Mouse (Mus musculus): ENCODE measurements at regions not wholly inside any gene's neighbourhood (a gene's known extent, or its start where the extent isn't known, plus 50 kb on each side); places are given as distances from the start of the nearest gene placed in this dataset.

DNA sequence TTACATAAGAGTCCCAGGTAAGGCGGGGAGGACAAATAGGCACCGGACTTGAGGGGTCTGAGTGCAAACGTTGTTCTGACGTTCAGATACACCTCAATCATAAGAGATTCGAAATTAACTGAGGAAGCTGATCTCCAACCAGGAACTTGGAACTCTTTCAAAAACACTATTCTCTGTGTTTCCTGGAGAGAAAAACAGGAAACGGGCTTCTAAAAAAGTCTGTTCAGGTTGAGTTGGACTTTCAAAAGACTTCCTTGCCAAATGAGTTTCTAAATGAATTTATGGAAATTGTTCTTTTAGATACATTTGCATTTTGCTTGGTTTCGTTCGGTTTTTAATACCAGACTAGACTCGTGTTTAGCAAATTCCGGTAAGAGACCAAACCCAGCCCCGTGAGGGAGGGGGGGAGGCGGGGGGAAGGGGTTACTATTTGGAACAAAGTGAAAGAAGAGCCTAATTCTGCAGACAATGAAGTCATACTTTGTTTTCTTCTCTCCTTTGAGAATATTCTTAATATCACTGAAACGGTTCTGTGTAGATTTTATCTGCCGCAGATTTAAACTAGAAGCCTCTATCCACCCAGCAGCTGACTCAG, 432.3 kb upstream of the Acvr2a start:
- H3K36me3 ChIP-seq (ENCODE audit: control insufficient read depth, insufficient read depth) = no peaks in the 10 kb centered on the region
- peak overlapping the region; percentile 39 for H3K27ac ChIP-seq (ENCODE audit: low read length)
- H3K9ac ChIP-seq (ENCODE audit: low read length) = no peak overlapping the region
- H3K9me3 ChIP-seq (replicated peaks; ENCODE audit: control insufficient read depth, low read length) = no peaks in the 10 kb centered on the region
- peaks cover 12% of the 10 kb centered on the region for H3K4me1 ChIP-seq (ENCODE audit: control insufficient read depth, insufficient read depth, low read length)
- 68% methylated on average over 14 of the region's 14 CpGs for WGBS
- no peak for ATAC-seq (replicated peaks; ENCODE audit: extremely low read depth, insufficient read depth, low FRiP score)
- H3K4me3 ChIP-seq (ENCODE audit: low read length) = no peak overlapping the region
- H3K27me3 ChIP-seq (ENCODE audit: control insufficient read depth, insufficient read depth, low read length) = no peaks in the 10 kb centered on the region
- peak overlapping the region; percentile 25; the same call in 1 of the 2 replicates for H3K4me2 ChIP-seq (ENCODE audit: low read depth, low read length)

- H3K36me3 ChIP-seq (ENCODE audit: control insufficient read depth, insufficient read depth) = no peaks in the 10 kb centered on the region
- H3K4me2 ChIP-seq (ENCODE audit: low read depth, low read length) = no peak overlapping the region
- peak; percentile 58; the same call in 1 of the 2 replicates for ATAC-seq (replicated peaks; ENCODE audit: extremely low read depth, insufficient read depth, low FRiP score)
- peaks cover 5% of the 10 kb centered on the region for H3K4me1 ChIP-seq (ENCODE audit: control insufficient read depth, insufficient read depth, low read length)
- no peaks in the 10 kb centered on the region for H3K27me3 ChIP-seq (ENCODE audit: control insufficient read depth, insufficient read depth, low read length)
- no peak overlapping the region for H3K9ac ChIP-seq (ENCODE audit: low read length)
- H3K9me3 ChIP-seq (replicated peaks; ENCODE audit: control insufficient read depth, low read length) = no peaks in the 10 kb centered on the region
- peak overlapping the region; percentile 25; the same call in 1 of the 2 replicates for H3K27ac ChIP-seq (ENCODE audit: low read length)
- no peak overlapping the region for H3K4me3 ChIP-seq (ENCODE audit: low read length)
- 29% methylated on average over 1 of the region's 1 CpGs for WGBS
These were observed 415.4 kb upstream of the Acvr2a start for GRCm38 (mm10) chr2:48398504-48398903.

- no peaks in the 10 kb centered on the region for H3K9me3 ChIP-seq (replicated peaks; ENCODE audit: control insufficient read depth, low read length)
- H3K36me3 ChIP-seq (ENCODE audit: control insufficient read depth, insufficient read depth) = no peaks in the 10 kb centered on the region
- no peak overlapping the region for H3K9ac ChIP-seq (ENCODE audit: low read length)
- no peak overlapping the region for H3K4me3 ChIP-seq (ENCODE audit: low read length)
- H3K4me2 ChIP-seq (ENCODE audit: low read depth, low read length) = no peak overlapping the region
- no peaks in the 10 kb centered on the region for H3K27me3 ChIP-seq (ENCODE audit: control insufficient read depth, insufficient read depth, low read length)
- ATAC-seq (replicated peaks; ENCODE audit: extremely low read depth, insufficient read depth, low FRiP score) = no peak
- H3K27ac ChIP-seq (ENCODE audit: low read length) = no peak overlapping the region
- H3K4me1 ChIP-seq (ENCODE audit: control insufficient read depth, insufficient read depth, low read length) = peaks cover 5% of the 10 kb centered on the region
- 92% methylated on average over 1 of the region's 1 CpGs for WGBS
These were observed 414.7 kb upstream of the Acvr2a start for GRCm38 (mm10) chr2:48399191-48399590.

DNA sequence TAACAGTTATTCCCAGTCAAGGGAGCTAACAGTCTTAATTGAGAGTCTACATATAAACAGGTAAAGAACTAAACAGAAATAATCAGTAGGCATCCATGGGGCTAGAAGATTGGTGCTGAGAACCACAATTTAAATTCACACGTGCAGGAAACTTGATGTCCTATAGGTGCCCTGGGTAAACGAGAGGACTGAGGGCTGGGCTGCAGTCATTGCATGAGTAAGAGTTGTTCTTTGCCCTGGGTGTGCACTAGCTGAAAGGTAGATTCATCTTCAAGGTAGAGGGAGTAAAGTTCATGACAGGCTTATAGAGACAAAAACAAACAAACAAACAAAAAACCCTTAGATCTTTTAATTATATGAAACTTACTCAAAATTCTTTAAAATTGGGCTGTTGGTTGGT, 411.1 kb upstream of the Acvr2a start:
- H3K27ac ChIP-seq (ENCODE audit: low read length) = no peak overlapping the region
- no peaks in the 10 kb centered on the region for H3K9me3 ChIP-seq (replicated peaks; ENCODE audit: control insufficient read depth, low read length)
- WGBS = 60% methylated on average over 2 of the region's 2 CpGs
- H3K36me3 ChIP-seq (ENCODE audit: control insufficient read depth, insufficient read depth) = no peaks in the 10 kb centered on the region
- no peak overlapping the region for H3K4me3 ChIP-seq (ENCODE audit: low read length)
- no peak for ATAC-seq (replicated peaks; ENCODE audit: extremely low read depth, insufficient read depth, low FRiP score)
- no peak overlapping the region for H3K9ac ChIP-seq (ENCODE audit: low read length)
- no peaks in the 10 kb centered on the region for H3K27me3 ChIP-seq (ENCODE audit: control insufficient read depth, insufficient read depth, low read length)
- no peak overlapping the region for H3K4me2 ChIP-seq (ENCODE audit: low read depth, low read length)
- peaks cover 5% of the 10 kb centered on the region for H3K4me1 ChIP-seq (ENCODE audit: control insufficient read depth, insufficient read depth, low read length)

DNA sequence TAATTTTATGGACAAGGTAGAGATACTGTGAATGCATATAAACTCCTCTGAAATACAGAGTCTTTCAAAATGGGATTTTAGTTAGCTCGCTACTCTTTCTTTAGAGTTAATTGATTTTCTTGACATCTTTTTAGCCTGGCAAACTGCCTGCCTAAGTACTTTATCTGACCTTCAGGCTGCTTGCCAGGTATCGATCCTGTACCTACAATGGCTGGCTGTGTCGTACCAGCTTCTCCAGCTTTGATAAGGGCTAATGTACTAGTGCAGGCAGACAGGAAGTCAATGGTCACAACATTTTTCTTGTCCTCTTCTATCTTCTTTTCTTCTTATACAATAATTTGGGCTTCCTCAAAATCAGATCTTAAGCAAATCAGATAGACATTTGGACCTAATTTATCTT, 409.4 kb upstream of the Acvr2a start:
- Histone ChIP-seq H3K4me2 (ENCODE audit: low read depth, low read length) (no peak overlapping the region), H3K27me3 (ENCODE audit: control insufficient read depth, insufficient read depth, low read length) (no peaks in the 10 kb centered on the region), H3K36me3 (ENCODE audit: control insufficient read depth, insufficient read depth) (no peaks in the 10 kb centered on the region), H3K4me3 (ENCODE audit: low read length) (no peak overlapping the region), H3K9ac (ENCODE audit: low read length) (no peak overlapping the region), H3K27ac (ENCODE audit: low read length) (no peak overlapping the region), H3K4me1 (ENCODE audit: control insufficient read depth, insufficient read depth, low read length) (no peaks in the 10 kb centered on the region), H3K9me3 (replicated peaks; ENCODE audit: control insufficient read depth, low read length) (no peaks in the 10 kb centered on the region)
- no peak for ATAC-seq (replicated peaks; ENCODE audit: extremely low read depth, insufficient read depth, low FRiP score)
- 54% methylated on average over 3 of the region's 3 CpGs for WGBS

- H3K4me3 ChIP-seq (ENCODE audit: low read length) = no peak overlapping the region
- no peaks in the 10 kb centered on the region for H3K9me3 ChIP-seq (replicated peaks; ENCODE audit: control insufficient read depth, low read length)
- H3K36me3 ChIP-seq (ENCODE audit: control insufficient read depth, insufficient read depth) = no peaks in the 10 kb centered on the region
- H3K27me3 ChIP-seq (ENCODE audit: control insufficient read depth, insufficient read depth, low read length) = no peaks in the 10 kb centered on the region
- H3K4me2 ChIP-seq (ENCODE audit: low read depth, low read length) = no peak overlapping the region
- 76% methylated on average over 5 of the region's 5 CpGs for WGBS
- ATAC-seq (replicated peaks; ENCODE audit: extremely low read depth, insufficient read depth, low FRiP score) = no peak
- no peaks in the 10 kb centered on the region for H3K4me1 ChIP-seq (ENCODE audit: control insufficient read depth, insufficient read depth, low read length)
- no peak overlapping the region for H3K27ac ChIP-seq (ENCODE audit: low read length)
- no peak overlapping the region for H3K9ac ChIP-seq (ENCODE audit: low read length)
These were observed 406.0 kb upstream of the Acvr2a start for GRCm38 (mm10) chr2:48407876-48408275.

DNA sequence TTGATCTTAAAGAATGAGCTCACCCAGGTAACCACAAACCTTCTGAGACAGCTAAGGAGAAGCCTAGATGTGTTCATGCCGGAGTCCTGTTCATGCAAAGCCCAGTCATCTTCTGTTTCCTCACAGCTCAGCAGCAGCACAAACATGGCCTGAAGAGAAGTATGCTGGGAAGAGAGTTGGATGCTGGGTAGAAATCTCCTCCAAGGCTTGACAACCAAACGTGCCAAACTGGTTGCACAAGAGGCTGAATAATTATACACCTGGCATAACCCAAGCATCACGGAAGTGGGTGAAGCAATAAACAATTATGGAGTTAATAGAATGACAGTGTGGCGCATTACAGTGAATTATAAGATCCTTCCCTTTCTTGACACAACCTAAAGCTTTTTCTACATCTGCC, 404.0 kb upstream of the Acvr2a start:
- H3K4me2 ChIP-seq (ENCODE audit: low read depth, low read length) = no peak overlapping the region
- no peak for ATAC-seq (replicated peaks; ENCODE audit: extremely low read depth, insufficient read depth, low FRiP score)
- H3K27me3 ChIP-seq (ENCODE audit: control insufficient read depth, insufficient read depth, low read length) = no peaks in the 10 kb centered on the region
- H3K9me3 ChIP-seq (replicated peaks; ENCODE audit: control insufficient read depth, low read length) = no peaks in the 10 kb centered on the region
- H3K9ac ChIP-seq (ENCODE audit: low read length) = no peak overlapping the region
- no peaks in the 10 kb centered on the region for H3K4me1 ChIP-seq (ENCODE audit: control insufficient read depth, insufficient read depth, low read length)
- no peaks in the 10 kb centered on the region for H3K36me3 ChIP-seq (ENCODE audit: control insufficient read depth, insufficient read depth)
- no peak overlapping the region for H3K27ac ChIP-seq (ENCODE audit: low read length)
- H3K4me3 ChIP-seq (ENCODE audit: low read length) = no peak overlapping the region
- WGBS = 86% methylated on average over 4 of the region's 4 CpGs

DNA sequence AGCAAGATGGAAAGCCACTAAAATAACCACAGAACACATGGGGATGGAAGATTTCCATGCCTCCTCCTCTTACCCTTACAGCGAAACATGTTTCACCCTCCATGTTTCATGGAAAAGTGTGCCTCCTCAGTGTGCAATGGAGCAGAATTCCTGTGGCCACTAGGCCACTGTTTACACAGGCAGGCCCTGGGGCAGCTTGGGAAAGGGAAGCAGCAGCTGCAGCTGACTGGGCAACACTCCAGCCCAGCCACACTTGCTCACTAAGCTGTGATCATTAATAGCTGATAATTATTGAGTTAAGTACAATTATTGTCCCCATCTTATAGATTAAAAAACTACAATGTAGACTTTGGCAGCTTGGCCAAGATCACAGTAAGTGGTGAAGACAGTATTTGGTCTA, 402.5 kb upstream of the Acvr2a start:
- H3K9me3 ChIP-seq (replicated peaks; ENCODE audit: control insufficient read depth, low read length) = no peaks in the 10 kb centered on the region
- H3K4me2 ChIP-seq (ENCODE audit: low read depth, low read length) = no peak overlapping the region
- ATAC-seq (replicated peaks; ENCODE audit: extremely low read depth, insufficient read depth, low FRiP score) = no peak
- H3K4me3 ChIP-seq (ENCODE audit: low read length) = no peak overlapping the region
- H3K27me3 ChIP-seq (ENCODE audit: control insufficient read depth, insufficient read depth, low read length) = no peaks in the 10 kb centered on the region
- no peaks in the 10 kb centered on the region for H3K4me1 ChIP-seq (ENCODE audit: control insufficient read depth, insufficient read depth, low read length)
- H3K9ac ChIP-seq (ENCODE audit: low read length) = no peak overlapping the region
- 96% methylated on average over 1 of the region's 1 CpGs for WGBS
- H3K36me3 ChIP-seq (ENCODE audit: control insufficient read depth, insufficient read depth) = no peaks in the 10 kb centered on the region
- H3K27ac ChIP-seq (ENCODE audit: low read length) = no peak overlapping the region

GRCm38 (mm10) chr2:48412683-48413440, 401.0 kb upstream of the Acvr2a start:
- 81% methylated on average over 4 of the region's 4 CpGs for WGBS
- H3K4me2 ChIP-seq (ENCODE audit: low read depth, low read length) = no peak overlapping the region
- H3K9me3 ChIP-seq (replicated peaks; ENCODE audit: control insufficient read depth, low read length) = no peaks in the 10 kb centered on the region
- no peaks in the 10 kb centered on the region for H3K27me3 ChIP-seq (ENCODE audit: control insufficient read depth, insufficient read depth, low read length)
- no peak overlapping the region for H3K4me3 ChIP-seq (ENCODE audit: low read length)
- no peaks in the 10 kb centered on the region for H3K36me3 ChIP-seq (ENCODE audit: control insufficient read depth, insufficient read depth)
- H3K4me1 ChIP-seq (ENCODE audit: control insufficient read depth, insufficient read depth, low read length) = peaks cover 5% of the 10 kb centered on the region; the same call in 1 of the 2 replicates
- no peak for ATAC-seq (replicated peaks; ENCODE audit: extremely low read depth, insufficient read depth, low FRiP score)
- H3K27ac ChIP-seq (ENCODE audit: low read length) = no peak overlapping the region
- H3K9ac ChIP-seq (ENCODE audit: low read length) = no peak overlapping the region
